Mouse (Mus musculus) adrenal gland, postnatal 36 days (tissue): ENCODE data around the gene Chrm3. TPM values are rescaled to one million over a fixed set of nuclear protein-coding genes. Genes with fewer than 3 reads are reported as not detected.

ENCODE experiments used
- DNase-seq, 2 experiments: peaks; one replicate each; pipeline ENCODE4 v3.0.0; 2021; ENCODE audit warnings: mixed read lengths in 1 of 2
- microRNA-seq: library from miRNA; unstranded; fragments of <30 nt; microRNA quantifications from one replicate; pipeline ENCODE4 v1.2.0, GENCODE M21; 2021
- total RNA-seq, 2 experiments: library from RNA; stranded (reverse); gene quantifications; 2 replicates each; pipeline ENCODE4 v1.2.3; 2021

Chrm3 gene
- total RNA-seq, 2 experiments from 2014 or later: 1.9 to 2.5 TPM

DNA sequence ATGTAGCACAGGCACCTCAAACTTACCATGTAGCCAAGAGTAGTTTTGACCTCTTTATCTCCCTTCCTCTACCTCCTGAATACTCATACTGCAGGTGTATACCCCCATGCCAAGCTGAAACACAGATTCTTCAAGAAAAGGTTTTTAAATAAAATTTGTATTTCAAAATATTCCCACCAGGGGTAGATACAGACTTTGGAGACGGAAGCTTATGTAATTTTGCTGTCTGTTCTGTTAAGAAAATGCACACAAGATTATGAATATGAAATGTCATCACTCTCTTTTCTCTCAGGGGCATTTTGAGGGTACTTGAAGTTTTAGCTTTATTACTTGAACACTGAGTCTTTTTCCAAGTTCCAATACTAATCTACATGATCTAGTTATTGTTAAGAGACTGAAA lies 469.6 kb downstream of the Chrm3 start:
- no peak for DNase-seq

DNA sequence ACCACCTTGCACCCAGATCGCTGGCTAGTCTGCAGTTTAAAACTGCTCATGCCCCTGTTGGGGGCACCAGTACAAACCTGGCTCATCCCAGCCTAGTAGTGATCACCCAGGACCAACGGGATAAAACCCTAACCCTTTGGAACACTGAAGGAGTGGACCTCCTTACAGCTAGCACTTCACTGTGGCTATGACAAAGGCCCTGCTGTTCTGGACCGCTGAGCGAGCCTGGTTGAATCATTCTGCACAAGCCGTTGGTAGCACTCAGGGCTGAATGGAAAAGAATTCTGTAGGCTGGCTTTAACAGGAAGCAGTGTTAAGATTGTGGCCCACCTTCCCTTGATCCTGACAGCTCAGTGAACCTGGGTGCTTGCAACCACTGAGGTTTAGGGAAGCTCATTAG lies 470.2 kb downstream of the Chrm3 start:
- DNase-seq: no peak

- DNase-seq: no peak
Observed at GRCm38 (mm10) chr13:9889954-9890353, 470.7 kb downstream of the Chrm3 start.

DNA sequence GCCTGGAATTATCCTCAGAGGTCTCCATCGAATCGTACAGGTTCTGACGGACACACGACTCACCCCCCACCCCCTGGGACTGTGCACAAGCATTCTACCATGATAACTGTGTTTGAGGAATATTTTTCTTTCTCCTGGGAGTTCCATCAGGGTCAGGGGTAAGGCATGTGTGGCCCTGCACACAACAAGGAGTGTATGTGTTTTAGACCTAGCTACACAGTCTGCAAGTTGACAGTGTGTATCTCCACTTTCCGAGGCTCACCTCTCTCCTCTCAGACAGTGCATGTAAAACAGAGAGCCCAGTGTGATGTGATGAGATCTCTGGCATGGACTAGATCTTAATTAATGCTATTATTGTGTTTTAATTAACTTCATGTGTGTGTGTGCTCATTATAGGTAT lies 472.4 kb downstream of the Chrm3 start:
- no peak for DNase-seq

- no peak for DNase-seq
Observed at GRCm38 (mm10) chr13:9887261-9887660, 473.4 kb downstream of the Chrm3 start.

- peak in 1 of 2 experiments; percentile 9 for DNase-seq
Observed at GRCm38 (mm10) chr13:9886465-9887135, 474.0 kb downstream of the Chrm3 start.

- DNase-seq: peak; percentile 70 to 78
Observed at GRCm38 (mm10) chr13:9882362-9883282, 478.0 kb downstream of the Chrm3 start.

DNA sequence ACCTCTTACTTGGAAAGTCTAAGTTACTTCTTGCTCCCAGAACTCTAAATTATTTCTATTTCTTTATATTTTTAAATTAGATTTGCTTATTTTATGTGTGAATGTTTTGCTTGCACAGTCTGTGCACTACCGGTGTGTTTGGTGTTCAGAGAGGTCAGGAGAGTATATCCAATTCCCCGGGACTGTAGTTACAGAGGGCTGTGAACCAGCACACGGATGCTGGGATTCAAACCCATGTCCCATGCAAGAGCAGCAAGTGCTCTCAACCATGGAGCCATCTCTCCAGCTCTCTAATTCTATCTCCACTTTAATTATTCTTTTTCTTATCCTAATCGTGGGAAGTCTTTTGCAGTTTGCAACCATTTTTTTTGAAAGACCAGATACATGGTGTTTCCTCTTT lies 478.7 kb downstream of the Chrm3 start:
- no peak for DNase-seq

DNA sequence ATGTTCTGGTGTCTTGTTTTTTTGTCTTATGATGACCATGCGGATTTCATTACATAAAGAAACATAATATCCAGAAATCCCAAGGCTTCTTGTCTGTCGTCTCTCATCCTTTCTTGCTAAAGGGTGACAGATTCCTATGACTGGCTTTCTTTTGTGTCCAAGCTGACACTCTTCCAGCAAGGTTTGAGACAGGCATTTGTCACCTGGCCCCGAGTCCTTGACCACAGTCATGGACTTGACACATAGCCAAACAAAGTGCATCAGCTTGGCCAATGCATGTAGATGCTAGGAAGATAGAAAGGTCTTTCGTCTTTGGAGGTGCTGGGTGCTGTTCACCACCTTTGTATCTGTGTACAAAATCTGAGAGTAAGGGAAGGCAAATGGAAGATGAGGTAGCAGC lies 480.2 kb downstream of the Chrm3 start:
- DNase-seq: no peak

GRCm38 (mm10) chr13:9878596-9879010 lies 482.0 kb downstream of the Chrm3 start:
- no peak for DNase-seq

- no peak for DNase-seq
Observed at GRCm38 (mm10) chr13:9873377-9873776, 487.3 kb downstream of the Chrm3 start.

- no peak for DNase-seq
Observed at GRCm38 (mm10) chr13:9866161-9866560, 494.5 kb downstream of the Chrm3 start.

DNA sequence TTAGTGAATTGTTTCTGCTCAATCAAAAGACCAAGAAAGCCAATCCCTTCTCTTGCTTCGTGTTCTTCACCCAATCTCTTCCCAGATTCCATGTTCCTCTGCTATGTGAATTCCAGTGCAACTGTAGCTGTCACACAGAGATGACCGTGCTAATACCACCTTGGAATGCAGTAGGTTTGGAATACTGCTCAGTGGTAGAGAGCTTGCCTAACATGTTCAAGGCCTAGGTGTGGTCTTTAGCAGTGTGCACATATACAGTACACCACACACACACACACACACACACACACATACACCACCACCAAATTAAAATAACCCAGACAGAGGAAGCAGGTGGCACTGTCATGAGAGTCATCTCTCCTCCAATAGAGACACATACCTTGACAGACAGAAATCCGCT lies 513.1 kb downstream of the Chrm3 start:
- no peak for DNase-seq

GRCm38 (mm10) chr13:9846543-9847434 lies 513.9 kb downstream of the Chrm3 start:
- peak; percentile 61 to 72 for DNase-seq

DNA sequence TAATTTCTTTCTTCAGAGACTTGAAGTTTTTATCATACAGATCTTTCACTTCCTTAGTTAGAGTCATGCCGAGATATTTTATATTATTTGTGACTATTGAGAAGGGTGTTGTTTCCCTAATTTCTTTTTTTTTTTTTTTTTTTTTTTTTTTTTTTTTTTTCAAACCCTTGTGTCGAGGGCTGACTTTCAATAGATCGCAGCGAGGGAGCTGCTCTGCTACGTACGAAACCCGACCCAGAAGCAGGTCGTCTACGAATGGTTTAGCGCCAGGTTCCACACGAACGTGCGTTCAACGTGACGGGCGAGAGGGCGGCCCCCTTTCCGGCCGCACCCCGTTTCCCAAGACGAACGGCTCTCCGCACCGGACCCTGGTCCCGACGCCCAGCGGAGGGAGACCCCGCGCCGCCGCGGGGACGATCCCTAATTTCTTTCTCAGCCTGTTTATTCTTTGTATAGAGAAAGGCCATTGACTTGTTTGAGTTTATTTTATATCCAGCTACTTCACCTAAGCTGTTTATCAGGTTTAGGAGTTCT lies 526.4 kb downstream of the Chrm3 start:
- DNase-seq: peak; percentile 78 to 82

DNA sequence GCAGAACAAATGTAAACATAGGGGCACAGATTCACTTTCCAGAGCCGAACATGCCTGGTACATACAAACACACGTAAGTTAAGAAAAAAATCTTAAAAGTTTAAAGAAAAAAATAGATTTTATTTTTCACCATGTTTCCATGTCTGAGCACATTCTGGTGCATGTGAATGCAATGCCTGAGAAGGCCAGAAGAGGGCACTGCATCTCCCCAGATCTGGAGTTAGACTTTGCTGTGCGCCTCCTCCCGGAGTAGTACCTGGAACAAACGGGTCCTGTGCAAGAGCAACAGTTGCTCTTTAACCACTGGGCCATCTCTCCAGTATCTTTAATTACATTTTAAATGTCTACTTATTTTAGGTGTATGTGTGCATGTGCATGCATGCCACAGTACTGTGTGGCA lies 534.4 kb downstream of the Chrm3 start:
- peak; percentile 38 to 53 for DNase-seq

Small RNAs within 50 kb of the gene (microRNA-seq; reads per million reads assigned to microRNA genes)
- not detected for gene Gm24187
